Mouse (Mus musculus): Measurements from ENCODE around the gene Nr2c1. TPM values are rescaled to one million over a fixed set of nuclear protein-coding genes. Genes with fewer than 3 reads are reported as not detected.

Gene Nr2c1
- total RNA-seq, 2 experiments from 2014 or later = 5.5 to 7.0 TPM

GRCm38 (mm10) chr10:94174652-94175051, 26.8 kb downstream of the Nr2c1 start:
- no peak for DNase-seq
- TF ChIP-seq CTCF (IDR thresholded peaks at IDR 0.05) = no peak

GRCm38 (mm10) chr10:94183199-94183598, 35.4 kb downstream of the Nr2c1 start:
- no peak overlapping the region for H3K4me3 ChIP-seq
- DNase-seq = no peak
- no peak for TF ChIP-seq CTCF (IDR thresholded peaks at IDR 0.05)
- no peak overlapping the region for H3K27ac ChIP-seq
- intact Hi-C loops (cut with DNase I) = no loop called here

More at GRCm38 (mm10) chr10:94174652-94175051, 26.8 kb downstream of the Nr2c1 start:
- intact Hi-C loops (cut with DNase I) = no loop called here
- Histone ChIP-seq H3K27ac (no peak overlapping the region), H3K4me3 (no peak overlapping the region)

GRCm38 (mm10) chr10:94198482-94199405, 50.9 kb downstream of the Nr2c1 start, which contains the start of gene Ndufa12:
Gene Ndufa12, plus strand, starts transcription at chr10:94198720.
- TF ChIP-seq CTCF (IDR thresholded peaks at IDR 0.05) = peak; percentile 64
- Histone ChIP-seq H3K4me3 (peak within 1 kb of the TSS; percentile 97), H3K27ac (peak within 1 kb of the TSS; percentile 96)
- DNase-seq = peak; percentile 96
- intact Hi-C loops (cut with DNase I) = loop anchor here (5.0 kb wide), 1 partner anchor 51 kb away; the partner anchor contains the start of gene Nr2c1

GRCm38 (mm10) chr10:94204973-94205372, 57.1 kb downstream of the Nr2c1 start:
- no peak for DNase-seq
- Histone ChIP-seq H3K4me3 (no peak overlapping the region), H3K27ac (no peak overlapping the region)
- intact Hi-C loops (cut with DNase I) = no loop called here
- TF ChIP-seq CTCF (IDR thresholded peaks at IDR 0.05) = no peak

- H3K27ac ChIP-seq = no peak overlapping the region
- intact Hi-C loops (cut with DNase I) = no loop called here
- no peak for DNase-seq
- no peak overlapping the region for H3K4me3 ChIP-seq
- peak; percentile 38 for TF ChIP-seq CTCF (IDR thresholded peaks at IDR 0.05)
Measured at GRCm38 (mm10) chr10:94210718-94211618, 63.1 kb downstream of the Nr2c1 start.

- no peak for DNase-seq
- intact Hi-C loops (cut with DNase I) = no loop called here
- no peak for TF ChIP-seq CTCF (IDR thresholded peaks at IDR 0.05)
- H3K4me3 ChIP-seq = no peak overlapping the region
- H3K27ac ChIP-seq = no peak overlapping the region
Measured at GRCm38 (mm10) chr10:94211725-94212124, 63.9 kb downstream of the Nr2c1 start.

GRCm38 (mm10) chr10:94225026-94225750, 77.4 kb downstream of the Nr2c1 start:
- intact Hi-C loops (cut with DNase I) = no loop called here
- Histone ChIP-seq H3K27ac (no peak overlapping the region), H3K4me3 (no peak overlapping the region)
- no peak for DNase-seq
- TF ChIP-seq CTCF (IDR thresholded peaks at IDR 0.05) = peak; percentile 23; the same call in 1 of the 2 replicates

- no peak for TF ChIP-seq CTCF (IDR thresholded peaks at IDR 0.05)
- H3K27ac ChIP-seq = no peak overlapping the region
- H3K4me3 ChIP-seq = no peak overlapping the region
- no peak for DNase-seq
- intact Hi-C loops (cut with DNase I) = no loop called here
Measured at GRCm38 (mm10) chr10:94230172-94230981, 82.6 kb downstream of the Nr2c1 start.

- Histone ChIP-seq H3K4me3 (no peak overlapping the region), H3K27ac (no peak overlapping the region)
- TF ChIP-seq CTCF (IDR thresholded peaks at IDR 0.05) = no peak
- intact Hi-C loops (cut with DNase I) = no loop called here
- no peak for DNase-seq
Measured at GRCm38 (mm10) chr10:94231025-94231424, 83.2 kb downstream of the Nr2c1 start.

- no peak for TF ChIP-seq CTCF (IDR thresholded peaks at IDR 0.05)
- H3K4me3 ChIP-seq = no peak overlapping the region
- no peak for DNase-seq
- intact Hi-C loops (cut with DNase I) = no loop called here
- H3K27ac ChIP-seq = no peak overlapping the region
Measured at GRCm38 (mm10) chr10:94235200-94235599, 87.4 kb downstream of the Nr2c1 start.

GRCm38 (mm10) chr10:94241346-94241745, 93.5 kb downstream of the Nr2c1 start:
- intact Hi-C loops (cut with DNase I) = no loop called here
- no peak overlapping the region for H3K27ac ChIP-seq
- H3K4me3 ChIP-seq = no peak overlapping the region
- no peak for TF ChIP-seq CTCF (IDR thresholded peaks at IDR 0.05)
- no peak for DNase-seq

Other genes starting within 250 kb of the Nr2c1 start
- 10 to 100 TPM; 40.3 to 50.5 TPM for gene Vezt, start 112.2 kb upstream of the Nr2c1 start, total RNA-seq (2021)
- 1 to 10 TPM; 2.4 to 3.2 TPM for gene Fgd6, start 112.0 kb upstream of the Nr2c1 start, total RNA-seq (2021)
- 100 to 1,000 TPM; 596 to 744 TPM for gene Ndufa12, start 50.7 kb downstream of the Nr2c1 start, total RNA-seq (2021)
- gene Gm4792, start 150.7 kb downstream of the Nr2c1 start, total RNA-seq (2021) = not detected
- gene Tmcc3, start 163.9 kb downstream of the Nr2c1 start, total RNA-seq (2021) = 10 to 100 TPM; 16.3 to 21.6 TPM